Mouse (Mus musculus) midbrain, embryonic 14.5 days (tissue): ENCODE measurements around the gene Ubash3b. TPM values are rescaled to one million over a fixed set of nuclear protein-coding genes. Genes with fewer than 3 reads are reported as not detected.

ENCODE experiments used
- ATAC-seq: fragments of 200-750 bp; cut with Nextera tagmentation; 2 replicates; pipeline ENCODE4 v1.8.0; 2017; ENCODE audit warnings: moderate number of reproducible peaks, moderate library complexity; ENCODE audit not compliant: low FRiP score, low TSS enrichment
- DNase-seq: peaks from one replicate; pipeline ENCODE4 v3.0.0-alpha.2; 2015
- H3K27ac ChIP-seq: fragments of 300-500 bp; sonication (generic); replicated peaks from 2 replicates; pipeline ENCODE4 v1.5.1; 2014; ENCODE audit warnings: mild to moderate bottlenecking, low read depth, low read length, moderate library complexity
- H3K27me3 ChIP-seq: fragments of 300-500 bp; sonication (generic); 2 replicates; pipeline ENCODE4 v1.6.1; 2014; ENCODE audit warnings: low read length, control low read depth, mixed read lengths; ENCODE audit not compliant: control insufficient read depth, insufficient read depth
- H3K36me3 ChIP-seq: fragments of 300-500 bp; sonication (generic); 2 replicates; pipeline ENCODE4 v1.6.1; 2014; ENCODE audit warnings: low read length, control low read depth; ENCODE audit not compliant: control insufficient read depth, insufficient read depth
- H3K4me1 ChIP-seq: fragments of 300-500 bp; sonication (generic); 2 replicates; pipeline ENCODE4 v1.6.1; 2014; ENCODE audit warnings: mild to moderate bottlenecking, antibody characterized with exemption, low read length, control low read depth; ENCODE audit not compliant: control insufficient read depth, insufficient read depth
- H3K4me2 ChIP-seq: fragments of 300-500 bp; sonication (generic); 2 replicates; pipeline ENCODE4 v1.6.1; 2014; ENCODE audit warnings: mild to moderate bottlenecking, low read length, moderate library complexity
- H3K4me3 ChIP-seq: fragments of 300-500 bp; sonication (generic); replicated peaks from 2 replicates; pipeline ENCODE4 v1.5.1; 2014; ENCODE audit warnings: low read depth, low read length
- H3K9ac ChIP-seq: fragments of 300-500 bp; sonication (generic); replicated peaks from 2 replicates; pipeline ENCODE4 v1.6.1; 2014; ENCODE audit warnings: mild to moderate bottlenecking, low read length, moderate library complexity
- H3K9me3 ChIP-seq: fragments of 300-500 bp; sonication (generic); 2 replicates; pipeline ENCODE4 v1.6.1; 2016; ENCODE audit warnings: low read length, control low read depth, mixed read lengths; ENCODE audit not compliant: control insufficient read depth
- WGBS: fragments of 180-500 bp; shearing (Covaris S2); extraction: QIAGEN DNeasy Blood & Tissue Kit; methylation state at CpG from one replicate; pipeline ENCODE4 v1.1.7; 2014; 5-methylcytosine and 5-hydroxymethylcytosine counted together
- polyA plus RNA-seq: library from polyadenylated mRNA; unstranded; fragments of >200 nt; fragmentation: Nextera tagmentation; extraction: Ambion mirVana; gene quantifications from 2 replicates; pipeline ENCODE4 v1.2.1, GENCODE M21; 2014

The Ubash3b gene
- polyA plus RNA-seq, 1 experiment from 2014 or later, result 18.9 TPM

DNA sequence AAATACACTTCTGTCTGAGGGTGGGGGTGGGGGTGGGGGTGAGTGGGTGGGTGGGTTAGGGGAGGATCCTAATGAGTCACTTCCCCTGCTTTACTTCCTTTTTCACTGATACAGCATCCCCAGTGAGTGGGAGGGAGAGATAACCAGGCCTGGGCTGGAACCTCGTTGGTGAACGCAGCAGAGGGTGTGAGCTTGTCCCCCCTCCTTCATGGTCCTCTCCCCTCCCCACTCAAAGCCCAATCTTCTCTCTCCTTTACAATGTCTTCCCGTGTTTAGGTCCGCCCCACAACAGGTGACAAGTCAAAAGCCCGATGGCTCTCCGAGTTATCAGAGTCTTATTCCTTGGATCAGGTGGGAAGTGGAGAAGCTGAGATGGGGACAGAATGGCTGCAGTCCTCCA lies 88.7 kb downstream of the Ubash3b start:
- ATAC-seq (no peak), DNase-seq (no peak)
- no peaks in the 10 kb centered on the region for H3K27me3 ChIP-seq
- no peaks in the 10 kb centered on the region for H3K36me3 ChIP-seq
- no peak overlapping the region for H3K4me2 ChIP-seq
- no peak overlapping the region for H3K4me3 ChIP-seq
- H3K9me3 ChIP-seq, result no peaks in the 10 kb centered on the region
- no peak overlapping the region for H3K27ac ChIP-seq
- 84% methylated on average over 6 of the region's 6 CpGs for WGBS
- no peak overlapping the region for H3K9ac ChIP-seq
- peaks cover 2% of the 10 kb centered on the region for H3K4me1 ChIP-seq

DNA sequence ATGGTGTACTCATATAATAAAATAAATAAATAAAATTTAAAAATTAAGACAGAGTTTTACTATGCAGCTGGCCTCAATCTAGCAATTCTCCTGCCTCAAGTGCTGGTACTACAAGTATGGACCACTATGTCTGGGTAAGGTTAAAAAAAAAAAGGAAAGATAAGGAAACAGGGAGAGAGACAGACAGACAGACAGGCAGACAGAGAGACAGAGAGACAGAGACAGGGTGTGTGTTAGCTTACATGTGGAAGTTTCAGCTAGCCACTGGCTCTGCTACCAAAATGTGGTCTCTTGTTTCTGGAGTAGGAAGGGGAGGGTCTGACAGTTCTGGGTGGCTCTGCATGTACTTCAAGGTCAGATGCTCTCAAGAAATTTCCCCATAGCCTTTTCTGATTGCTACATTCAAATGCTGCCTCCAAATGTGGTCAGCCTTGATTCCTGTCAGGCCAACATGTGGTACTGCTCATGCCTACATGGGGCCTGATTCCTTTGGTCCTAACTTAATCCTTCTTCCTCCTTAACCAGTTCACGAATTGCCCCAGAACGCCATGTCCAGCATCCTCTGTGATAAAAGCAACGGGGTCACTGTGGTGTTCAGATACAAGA lies 89.5 kb downstream of the Ubash3b start:
- ATAC-seq (no peak), DNase-seq (no peak)
- no peaks in the 10 kb centered on the region for H3K36me3 ChIP-seq
- H3K27ac ChIP-seq, result no peak overlapping the region
- no peaks in the 10 kb centered on the region for H3K4me1 ChIP-seq
- no peak overlapping the region for H3K4me2 ChIP-seq
- H3K4me3 ChIP-seq, result no peak overlapping the region
- H3K9me3 ChIP-seq, result no peaks in the 10 kb centered on the region
- no peak overlapping the region for H3K9ac ChIP-seq
- 82% methylated on average over 3 of the region's 3 CpGs for WGBS
- H3K27me3 ChIP-seq, result no peaks in the 10 kb centered on the region

DNA sequence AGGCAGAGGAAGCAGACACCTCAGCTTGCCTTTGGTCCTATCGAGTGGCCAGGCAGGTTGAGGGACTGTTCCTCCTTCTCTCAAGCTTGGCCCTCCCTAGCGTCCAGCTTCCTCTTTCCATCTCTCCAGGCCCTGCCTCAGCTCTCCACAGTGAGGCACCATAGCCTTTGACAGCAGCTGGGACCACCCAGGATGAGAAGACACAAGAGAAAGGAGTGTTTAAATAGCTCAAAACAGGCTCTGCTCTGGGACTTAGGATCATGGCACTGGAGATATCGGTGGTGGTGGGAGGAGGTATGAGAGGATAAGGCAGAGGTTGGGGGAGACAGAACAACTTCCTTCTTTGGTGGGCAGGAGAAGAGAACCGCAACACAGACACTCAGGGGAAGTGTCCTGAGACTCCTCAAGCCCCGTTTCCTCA lies 90.7 kb downstream of the Ubash3b start:
- H3K36me3 ChIP-seq, result no peaks in the 10 kb centered on the region
- H3K4me2 ChIP-seq, result no peak overlapping the region
- DNase-seq, result no peak
- no peaks in the 10 kb centered on the region for H3K27me3 ChIP-seq
- H3K9ac ChIP-seq, result no peak overlapping the region
- no peak for ATAC-seq
- H3K27ac ChIP-seq, result no peak overlapping the region
- H3K4me1 ChIP-seq, result no peaks in the 10 kb centered on the region
- 67% methylated on average over 5 of the region's 5 CpGs for WGBS
- H3K4me3 ChIP-seq, result no peak overlapping the region
- no peaks in the 10 kb centered on the region for H3K9me3 ChIP-seq

DNA sequence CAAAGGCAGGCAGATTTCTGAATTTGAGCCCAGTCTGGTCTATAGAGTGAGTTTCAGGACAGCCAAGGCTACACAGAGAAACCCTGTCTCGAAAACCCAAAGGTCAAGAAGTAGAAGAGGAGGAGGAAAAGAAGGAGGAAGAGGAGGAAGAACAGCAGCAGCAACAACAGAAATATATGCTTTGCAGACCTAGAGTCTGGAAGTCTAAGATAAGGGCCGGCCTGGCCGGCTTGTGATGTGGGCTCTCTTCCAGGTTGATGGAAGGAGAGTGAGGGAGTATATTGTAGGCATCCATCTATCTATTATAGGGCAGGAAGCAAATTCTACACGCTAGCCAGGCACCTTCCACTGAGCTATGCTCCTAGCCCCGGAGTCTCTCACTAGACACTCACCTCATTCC lies 92.0 kb downstream of the Ubash3b start:
- WGBS, result 93% methylated on average over 5 of the region's 5 CpGs
- Histone ChIP-seq H3K36me3 (no peaks in the 10 kb centered on the region), H3K4me3 (no peak overlapping the region), H3K9me3 (no peaks in the 10 kb centered on the region), H3K9ac (no peak overlapping the region), H3K4me2 (no peak overlapping the region), H3K27ac (no peak overlapping the region), H3K4me1 (no peaks in the 10 kb centered on the region), H3K27me3 (no peaks in the 10 kb centered on the region)
- DNase-seq, result no peak
- no peak for ATAC-seq

DNA sequence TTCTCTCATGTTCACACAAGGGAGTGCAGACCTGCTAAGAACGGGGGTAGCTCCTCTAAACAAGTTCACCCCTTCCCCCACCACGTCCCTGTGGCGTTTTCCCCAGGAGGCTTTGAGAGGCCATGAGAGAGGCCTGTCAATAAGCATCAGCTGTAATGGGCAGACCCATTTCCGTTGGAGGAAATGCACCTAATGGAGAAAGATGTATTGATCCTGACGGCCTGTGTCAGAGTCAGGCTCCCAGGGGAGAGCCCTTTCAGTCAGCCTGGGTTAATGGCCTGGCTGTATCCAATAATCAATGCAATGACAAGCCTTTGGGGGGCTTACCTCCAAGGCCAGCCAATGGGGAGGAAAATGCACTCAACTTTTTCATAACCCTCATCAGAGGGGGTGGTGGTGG lies 100.1 kb downstream of the Ubash3b start:
- H3K4me2 ChIP-seq, result no peak overlapping the region
- H3K27me3 ChIP-seq, result no peaks in the 10 kb centered on the region
- no peak overlapping the region for H3K9ac ChIP-seq
- ATAC-seq (no peak), DNase-seq (no peak)
- no peak overlapping the region for H3K4me3 ChIP-seq
- WGBS, result 50% methylated on average over 5 of the region's 5 CpGs
- H3K9me3 ChIP-seq, result no peaks in the 10 kb centered on the region
- H3K27ac ChIP-seq, result no peak overlapping the region
- no peaks in the 10 kb centered on the region for H3K4me1 ChIP-seq
- no peaks in the 10 kb centered on the region for H3K36me3 ChIP-seq

DNA sequence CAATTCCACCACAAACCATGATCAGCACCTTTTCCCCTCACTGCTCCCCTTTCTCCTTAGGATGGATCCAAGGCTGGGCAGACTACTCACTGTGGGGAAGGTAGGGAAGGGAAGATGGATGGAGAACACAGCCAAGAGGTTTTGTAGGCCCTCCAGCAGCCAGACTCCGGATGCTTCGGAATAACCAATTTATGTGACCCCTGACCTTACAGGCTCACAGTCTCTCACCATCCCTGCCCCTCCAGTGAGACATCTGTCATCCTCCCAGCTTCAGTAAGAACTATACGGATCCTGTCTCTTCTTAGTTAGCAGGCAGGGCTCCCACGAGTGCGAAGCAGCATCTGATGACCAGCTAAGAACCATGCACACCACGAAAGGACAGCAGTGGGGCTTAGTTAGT lies 100.9 kb downstream of the Ubash3b start:
- no peaks in the 10 kb centered on the region for H3K4me1 ChIP-seq
- H3K9ac ChIP-seq, result no peak overlapping the region
- no peak overlapping the region for H3K4me3 ChIP-seq
- no peak overlapping the region for H3K4me2 ChIP-seq
- WGBS, result 80% methylated on average over 6 of the region's 6 CpGs
- H3K27ac ChIP-seq, result no peak overlapping the region
- ATAC-seq (no peak), DNase-seq (no peak)
- no peaks in the 10 kb centered on the region for H3K36me3 ChIP-seq
- H3K27me3 ChIP-seq, result no peaks in the 10 kb centered on the region
- no peaks in the 10 kb centered on the region for H3K9me3 ChIP-seq

DNA sequence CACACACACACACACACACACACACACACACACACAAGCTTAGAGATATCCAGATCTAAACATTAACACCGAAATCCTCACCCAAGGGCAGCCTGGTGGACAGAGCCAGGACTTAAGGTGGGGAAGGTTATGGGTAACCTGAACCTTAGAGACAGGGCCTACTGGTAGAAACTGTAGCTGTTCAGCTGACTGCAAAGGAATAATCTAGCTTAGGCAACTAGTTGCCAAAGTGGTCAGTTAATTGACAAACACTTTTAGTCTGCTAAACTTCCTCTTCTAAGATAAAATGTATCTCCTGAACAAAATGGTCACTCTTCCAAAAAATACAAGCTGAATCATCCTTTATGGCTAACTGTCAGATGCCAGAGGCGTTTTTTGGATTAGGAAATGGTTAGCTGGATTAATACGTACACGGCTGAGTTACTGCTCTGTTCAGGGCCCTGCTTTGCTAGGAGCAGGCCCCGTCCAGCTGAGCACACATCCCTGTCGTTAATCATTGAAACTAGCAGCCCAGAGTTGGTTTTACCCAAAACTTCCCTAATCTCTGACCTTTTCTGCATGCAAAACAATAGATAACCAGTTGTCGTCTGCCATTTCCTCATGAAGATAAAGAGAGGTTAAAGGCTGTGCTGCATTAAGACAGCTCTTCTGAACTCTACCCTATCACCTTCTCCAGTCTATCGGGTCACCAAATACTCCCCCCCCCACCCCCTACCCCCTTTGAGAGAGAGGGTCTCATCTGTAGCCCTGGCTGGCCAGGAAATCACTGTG lies 102.5 kb downstream of the Ubash3b start:
- no peak overlapping the region for H3K4me2 ChIP-seq
- DNase-seq (no peak), ATAC-seq (no peak)
- 72% methylated on average over 8 of the region's 8 CpGs for WGBS
- H3K4me3 ChIP-seq, result no peak overlapping the region
- no peaks in the 10 kb centered on the region for H3K4me1 ChIP-seq
- H3K36me3 ChIP-seq, result no peaks in the 10 kb centered on the region
- H3K9ac ChIP-seq, result no peak overlapping the region
- H3K27ac ChIP-seq, result no peak overlapping the region
- H3K27me3 ChIP-seq, result no peaks in the 10 kb centered on the region
- no peaks in the 10 kb centered on the region for H3K9me3 ChIP-seq

DNA sequence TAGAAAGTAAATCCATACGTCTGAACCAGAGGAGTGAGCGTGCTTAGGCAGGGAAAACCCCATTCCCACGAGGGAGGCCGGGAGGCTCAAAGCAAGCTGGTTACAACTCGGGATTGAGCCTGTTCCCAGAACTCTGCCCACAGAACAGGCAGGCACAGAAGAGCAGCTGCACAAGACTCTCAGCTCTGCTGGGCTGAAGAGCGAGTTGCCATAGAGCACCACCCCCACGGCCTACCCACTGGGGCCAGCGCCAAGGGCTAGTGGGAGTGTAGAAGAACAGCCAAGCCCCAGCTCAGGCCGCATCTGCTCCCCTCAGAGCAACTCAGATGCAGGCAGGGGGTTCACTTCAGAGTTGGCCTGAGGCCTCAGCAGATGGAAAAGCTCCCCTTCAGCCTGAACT lies 107.3 kb downstream of the Ubash3b start:
- 84% methylated on average over 9 of the region's 9 CpGs for WGBS
- no peak overlapping the region for H3K27ac ChIP-seq
- ATAC-seq, result no peak

DNA sequence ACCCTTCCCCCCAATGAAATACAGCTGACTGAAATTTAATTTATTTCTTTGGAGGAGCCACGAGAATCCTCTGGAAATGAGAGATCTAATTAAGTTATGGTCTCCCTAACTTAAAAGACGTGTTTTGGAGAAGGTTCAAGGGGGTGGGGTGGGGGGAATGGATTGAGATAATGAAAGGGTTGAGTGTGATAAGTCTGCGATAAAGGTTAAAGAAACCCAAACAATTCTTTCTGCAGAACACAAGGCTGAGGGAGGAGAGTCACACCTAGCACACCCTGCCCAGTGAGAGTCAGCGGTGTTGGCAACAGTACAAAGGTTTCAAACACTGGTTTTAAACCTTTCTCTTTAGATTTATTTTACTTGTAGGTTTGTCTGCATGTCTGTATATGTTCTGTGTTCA lies 108.0 kb downstream of the Ubash3b start:
- Histone ChIP-seq H3K27ac (no peak overlapping the region), H3K36me3 (no peaks in the 10 kb centered on the region), H3K27me3 (no peaks in the 10 kb centered on the region), H3K9ac (no peak overlapping the region), H3K4me3 (no peak overlapping the region), H3K4me1 (peaks cover 9% of the 10 kb centered on the region), H3K4me2 (no peak overlapping the region), H3K9me3 (no peaks in the 10 kb centered on the region)
- no peak for ATAC-seq
- 60% methylated on average over 4 of the region's 4 CpGs for WGBS
- no peak for DNase-seq

More for the DNA sequence above, 107.3 kb downstream of the Ubash3b start:
- Histone ChIP-seq H3K36me3 (no peaks in the 10 kb centered on the region), H3K27me3 (no peaks in the 10 kb centered on the region), H3K4me2 (no peak overlapping the region), H3K9me3 (no peaks in the 10 kb centered on the region), H3K4me1 (peaks cover 9% of the 10 kb centered on the region), H3K9ac (no peak overlapping the region), H3K4me3 (no peak overlapping the region)
- no peak for DNase-seq
